Mouse (Mus musculus): Measurements from ENCODE around the gene Yaf2.
"Not testable (repeated sequence)": the region's sequence is repeated elsewhere in the genome, so short reads cannot be mapped to it uniquely, and the experiment has no call there.

Gene Yaf2

GRCm38 (mm10) chr15:93336925-93337761 is at the start of gene Yaf2:
TSS of gene Yaf2 (minus strand) at chr15:93336935.
- peak; percentile 87 for DNase-seq (ENCODE audit: low spot score)

GRCm38 (mm10) chr15:93381337-93381736 is 44.6 kb upstream of the Yaf2 start:
- no peak for DNase-seq (ENCODE audit: low spot score)

- DNase-seq (ENCODE audit: low spot score) = no peak
Observed at GRCm38 (mm10) chr15:93379177-93379576, 42.4 kb upstream of the Yaf2 start.

- no peak for DNase-seq (ENCODE audit: low spot score)
Observed at GRCm38 (mm10) chr15:93375696-93376095, 39.0 kb upstream of the Yaf2 start.

- not testable (repeated sequence) for DNase-seq (ENCODE audit: low spot score)
Observed at GRCm38 (mm10) chr15:93372525-93373119, 35.9 kb upstream of the Yaf2 start.

GRCm38 (mm10) chr15:93371838-93372237 is 35.1 kb upstream of the Yaf2 start:
- no peak for DNase-seq (ENCODE audit: low spot score)

GRCm38 (mm10) chr15:93368558-93368957 is 31.8 kb upstream of the Yaf2 start:
- no peak for DNase-seq (ENCODE audit: low spot score)

GRCm38 (mm10) chr15:93365561-93365960 is 28.8 kb upstream of the Yaf2 start:
- DNase-seq (ENCODE audit: low spot score) = no peak

- no peak for DNase-seq (ENCODE audit: low spot score)
Observed at GRCm38 (mm10) chr15:93358346-93359095, 21.8 kb upstream of the Yaf2 start.

- no peak for DNase-seq (ENCODE audit: low spot score)
Observed at GRCm38 (mm10) chr15:93340630-93341379, 4.1 kb upstream of the Yaf2 start.

- DNase-seq (ENCODE audit: low spot score) = no peak
Observed at GRCm38 (mm10) chr15:93336658-93336924, 144 bp downstream of the Yaf2 start.

GRCm38 (mm10) chr15:93335821-93336657 is 696 bp downstream of the Yaf2 start:
- DNase-seq (ENCODE audit: low spot score) = peak; percentile 54

GRCm38 (mm10) chr15:93331256-93331655 is 5.5 kb downstream of the Yaf2 start:
- no peak for DNase-seq (ENCODE audit: low spot score)

- DNase-seq (ENCODE audit: low spot score) = no peak
Observed at GRCm38 (mm10) chr15:93327235-93327634, 9.5 kb downstream of the Yaf2 start.

GRCm38 (mm10) chr15:93326651-93327050 is 10.1 kb downstream of the Yaf2 start:
- DNase-seq (ENCODE audit: low spot score) = no peak

GRCm38 (mm10) chr15:93325360-93325759 is 11.4 kb downstream of the Yaf2 start:
- DNase-seq (ENCODE audit: low spot score) = no peak

GRCm38 (mm10) chr15:93318781-93319180 is 18.0 kb downstream of the Yaf2 start:
- no peak for DNase-seq (ENCODE audit: low spot score)

- DNase-seq (ENCODE audit: low spot score) = not testable (repeated sequence)
Observed at GRCm38 (mm10) chr15:93310304-93310703, 26.4 kb downstream of the Yaf2 start.

GRCm38 (mm10) chr15:93298197-93298596 is 38.5 kb downstream of the Yaf2 start:
- no peak for DNase-seq (ENCODE audit: low spot score)

GRCm38 (mm10) chr15:93294483-93294882 is 42.3 kb downstream of the Yaf2 start:
- no peak for DNase-seq (ENCODE audit: low spot score)

GRCm38 (mm10) chr15:93288321-93288720 is 48.4 kb downstream of the Yaf2 start:
- DNase-seq (ENCODE audit: low spot score) = no peak

All from ovary, postnatal 36 days (tissue).